Mouse (Mus musculus): Measurements from ENCODE around the gene Ripor2. TPM values are rescaled to one million over a fixed set of nuclear protein-coding genes. Genes with fewer than 3 reads are reported as not detected.
A peak's percentile ranks its signal among the peaks of the same experiment; 100 is the strongest.

Ripor2 gene
- polyA plus RNA-seq, 1 experiment from 2014 or later = 7.1 TPM

GRCm38 (mm10) chr13:24639215-24640165, 57.5 kb downstream of the Ripor2 start:
- Histone ChIP-seq H3K9me3 (no peaks in the 10 kb centered on the region), H3K27ac (no peak overlapping the region), H3K36me3 (no peaks in the 10 kb centered on the region), H3K4me2 (peak overlapping the region; percentile 98), H3K4me1 (peaks cover 17% of the 10 kb centered on the region), H3K4me3 (peak overlapping the region; percentile 65), H3K27me3 (peaks cover 30% of the 10 kb centered on the region), H3K9ac (peak overlapping the region; percentile 75)
- WGBS = 14% methylated on average over 22 of the region's 22 CpGs
- 0 out of 2 replicates have a peak, but pooled peaks have one; percentile 40 for ATAC-seq (ENCODE audit: insufficient number of reproducible peaks, insufficient read depth, low FRiP score, low TSS enrichment, low read depth)

GRCm38 (mm10) chr13:24640166-24640560, 58.2 kb downstream of the Ripor2 start:
- Histone ChIP-seq H3K27ac (no peak overlapping the region), H3K4me3 (no peak overlapping the region), H3K4me2 (peak overlapping the region; percentile 98), H3K36me3 (no peaks in the 10 kb centered on the region), H3K27me3 (peaks cover 30% of the 10 kb centered on the region), H3K9ac (no peak overlapping the region), H3K4me1 (peaks cover 17% of the 10 kb centered on the region), H3K9me3 (no peaks in the 10 kb centered on the region)
- WGBS = 59% methylated on average over 4 of the region's 4 CpGs
- no peak for ATAC-seq (ENCODE audit: insufficient number of reproducible peaks, insufficient read depth, low FRiP score, low TSS enrichment, low read depth)

- Histone ChIP-seq H3K9me3 (no peaks in the 10 kb centered on the region), H3K9ac (no peak overlapping the region), H3K36me3 (no peaks in the 10 kb centered on the region), H3K27ac (no peak overlapping the region), H3K4me2 (no peak overlapping the region), H3K27me3 (peaks cover 30% of the 10 kb centered on the region), H3K4me3 (no peak overlapping the region), H3K4me1 (peaks cover 17% of the 10 kb centered on the region)
- 72% methylated on average over 3 of the region's 3 CpGs for WGBS
- no peak for ATAC-seq (ENCODE audit: insufficient number of reproducible peaks, insufficient read depth, low FRiP score, low TSS enrichment, low read depth)
Observed at GRCm38 (mm10) chr13:24640836-24641385, 58.9 kb downstream of the Ripor2 start.

- H3K4me1 ChIP-seq = peaks cover 17% of the 10 kb centered on the region
- H3K4me2 ChIP-seq = no peak overlapping the region
- H3K9me3 ChIP-seq = no peaks in the 10 kb centered on the region
- ATAC-seq (ENCODE audit: insufficient number of reproducible peaks, insufficient read depth, low FRiP score, low TSS enrichment, low read depth) = no peak
- no peak overlapping the region for H3K9ac ChIP-seq
- no peak overlapping the region for H3K27ac ChIP-seq
- WGBS = 54% methylated on average over 7 of the region's 7 CpGs
- no peak overlapping the region for H3K4me3 ChIP-seq
- H3K36me3 ChIP-seq = no peaks in the 10 kb centered on the region
- peaks cover 26% of the 10 kb centered on the region for H3K27me3 ChIP-seq
Observed at GRCm38 (mm10) chr13:24641491-24642430, 59.8 kb downstream of the Ripor2 start.

- WGBS = 85% methylated on average over 3 of the region's 3 CpGs
- no peak overlapping the region for H3K4me2 ChIP-seq
- no peak for ATAC-seq (ENCODE audit: insufficient number of reproducible peaks, insufficient read depth, low FRiP score, low TSS enrichment, low read depth)
- 0 out of 2 replicates have a peak, but pooled peaks cover 4% of the 10 kb centered on the region for H3K27me3 ChIP-seq
- H3K9me3 ChIP-seq = no peaks in the 10 kb centered on the region
- H3K4me3 ChIP-seq = no peak overlapping the region
- H3K4me1 ChIP-seq = peaks cover 5% of the 10 kb centered on the region; the same call in 1 of the 2 replicates
- H3K27ac ChIP-seq = no peak overlapping the region
- no peak overlapping the region for H3K9ac ChIP-seq
- no peaks in the 10 kb centered on the region for H3K36me3 ChIP-seq
Observed at GRCm38 (mm10) chr13:24645146-24645545, 63.2 kb downstream of the Ripor2 start.

GRCm38 (mm10) chr13:24646324-24646723, 64.3 kb downstream of the Ripor2 start:
- ATAC-seq (ENCODE audit: insufficient number of reproducible peaks, insufficient read depth, low FRiP score, low TSS enrichment, low read depth) = no peak
- WGBS = 91% methylated on average over 3 of the region's 3 CpGs
- Histone ChIP-seq H3K9ac (no peak overlapping the region), H3K9me3 (no peaks in the 10 kb centered on the region), H3K36me3 (no peaks in the 10 kb centered on the region), H3K27ac (no peak overlapping the region), H3K4me1 (peaks cover 9% of the 10 kb centered on the region; the same call in 1 of the 2 replicates), H3K4me3 (no peak overlapping the region), H3K4me2 (no peak overlapping the region), H3K27me3 (0 out of 2 replicates have a peak, but pooled peaks cover 4% of the 10 kb centered on the region)

- Histone ChIP-seq H3K36me3 (no peaks in the 10 kb centered on the region), H3K9ac (no peak overlapping the region), H3K27me3 (no peaks in the 10 kb centered on the region), H3K9me3 (no peaks in the 10 kb centered on the region), H3K27ac (no peak overlapping the region), H3K4me1 (peaks cover 9% of the 10 kb centered on the region; the same call in 1 of the 2 replicates), H3K4me2 (no peak overlapping the region), H3K4me3 (no peak overlapping the region)
- WGBS = 80% methylated on average over 2 of the region's 2 CpGs
- no peak for ATAC-seq (ENCODE audit: insufficient number of reproducible peaks, insufficient read depth, low FRiP score, low TSS enrichment, low read depth)
Observed at GRCm38 (mm10) chr13:24647444-24647843, 65.5 kb downstream of the Ripor2 start.

GRCm38 (mm10) chr13:24648027-24648426, 66.0 kb downstream of the Ripor2 start:
- no peak overlapping the region for H3K27ac ChIP-seq
- H3K4me2 ChIP-seq = no peak overlapping the region
- no peaks in the 10 kb centered on the region for H3K9me3 ChIP-seq
- WGBS = 77% methylated on average over 5 of the region's 5 CpGs
- peaks cover 9% of the 10 kb centered on the region; the same call in 1 of the 2 replicates for H3K4me1 ChIP-seq
- no peaks in the 10 kb centered on the region for H3K27me3 ChIP-seq
- no peak overlapping the region for H3K9ac ChIP-seq
- no peaks in the 10 kb centered on the region for H3K36me3 ChIP-seq
- H3K4me3 ChIP-seq = no peak overlapping the region
- ATAC-seq (ENCODE audit: insufficient number of reproducible peaks, insufficient read depth, low FRiP score, low TSS enrichment, low read depth) = no peak

DNA sequence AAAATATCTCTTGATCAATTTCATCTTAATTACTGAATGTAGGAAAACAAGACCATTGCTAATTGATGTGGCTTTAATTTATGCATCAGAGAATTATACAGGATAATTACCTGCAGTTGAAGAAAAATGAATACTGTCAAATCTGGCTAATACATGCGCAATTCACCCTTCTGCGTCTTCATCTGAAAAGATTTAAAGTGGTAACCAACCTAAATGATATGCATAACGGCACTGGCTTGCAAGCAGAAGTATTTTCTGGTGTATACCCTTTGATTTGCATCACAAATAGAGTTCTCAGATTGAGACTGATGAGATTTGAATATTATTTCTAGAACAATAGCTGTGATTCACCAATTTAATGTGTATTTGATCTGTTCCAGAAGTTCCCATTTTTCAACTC, 66.7 kb downstream of the Ripor2 start:
- Histone ChIP-seq H3K9ac (no peak overlapping the region), H3K4me3 (no peak overlapping the region), H3K4me1 (peaks cover 15% of the 10 kb centered on the region; the same call in 1 of the 2 replicates), H3K27ac (no peak overlapping the region), H3K9me3 (no peaks in the 10 kb centered on the region), H3K27me3 (no peaks in the 10 kb centered on the region), H3K4me2 (no peak overlapping the region), H3K36me3 (no peaks in the 10 kb centered on the region)
- no peak for ATAC-seq (ENCODE audit: insufficient number of reproducible peaks, insufficient read depth, low FRiP score, low TSS enrichment, low read depth)
- WGBS = 74% methylated on average over 3 of the region's 3 CpGs

DNA sequence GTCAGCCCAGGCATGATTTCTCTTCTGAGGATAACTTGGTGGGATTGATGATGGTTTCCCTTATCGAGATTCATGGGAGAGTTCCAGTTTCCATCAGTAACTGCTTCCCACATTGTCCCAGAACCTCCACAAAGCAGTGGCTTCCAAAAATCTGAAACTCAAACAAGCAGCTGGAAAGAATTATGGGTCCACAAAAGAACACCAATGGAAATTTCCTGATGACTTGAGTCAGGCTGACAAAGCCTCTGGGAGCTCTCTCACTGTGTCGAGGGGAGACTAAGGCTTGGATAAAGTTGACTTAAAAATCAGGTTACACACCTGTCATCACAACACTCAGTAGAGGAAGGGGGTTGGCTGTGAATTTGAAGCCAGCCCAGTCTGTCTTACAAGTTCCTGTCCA, 67.1 kb downstream of the Ripor2 start:
- Histone ChIP-seq H3K4me2 (no peak overlapping the region), H3K9me3 (no peaks in the 10 kb centered on the region), H3K4me1 (peaks cover 16% of the 10 kb centered on the region; the same call in 1 of the 2 replicates), H3K27ac (no peak overlapping the region), H3K9ac (no peak overlapping the region), H3K4me3 (no peak overlapping the region), H3K36me3 (no peaks in the 10 kb centered on the region), H3K27me3 (no peaks in the 10 kb centered on the region)
- ATAC-seq (ENCODE audit: insufficient number of reproducible peaks, insufficient read depth, low FRiP score, low TSS enrichment, low read depth) = no peak
- 23% methylated on average over 2 of the region's 2 CpGs for WGBS

- WGBS = 64% methylated on average over 3 of the region's 3 CpGs
- no peak overlapping the region for H3K4me3 ChIP-seq
- H3K4me1 ChIP-seq = peaks cover 19% of the 10 kb centered on the region; the same call in 1 of the 2 replicates
- no peak overlapping the region for H3K27ac ChIP-seq
- no peaks in the 10 kb centered on the region for H3K27me3 ChIP-seq
- H3K36me3 ChIP-seq = no peaks in the 10 kb centered on the region
- H3K4me2 ChIP-seq = no peak overlapping the region
- H3K9ac ChIP-seq = no peak overlapping the region
- no peak for ATAC-seq (ENCODE audit: insufficient number of reproducible peaks, insufficient read depth, low FRiP score, low TSS enrichment, low read depth)
- H3K9me3 ChIP-seq = no peaks in the 10 kb centered on the region
Observed at GRCm38 (mm10) chr13:24651018-24651417, 69.0 kb downstream of the Ripor2 start.

Data from embryonic facial prominence, embryonic 13.5 days (tissue).